Mouse (Mus musculus) CH12F3 (cell line): ENCODE results near the gene Kmt2b.

Experiments
- in situ Hi-C: fragments of 300-500 bp; cut with MboI; formaldehyde crosslinking; loops from 2 replicates; pipeline ENCODE4 v1.14.3; 2020; ENCODE audit warnings: low sequenced_read_pairs

The Kmt2b gene

DNA sequence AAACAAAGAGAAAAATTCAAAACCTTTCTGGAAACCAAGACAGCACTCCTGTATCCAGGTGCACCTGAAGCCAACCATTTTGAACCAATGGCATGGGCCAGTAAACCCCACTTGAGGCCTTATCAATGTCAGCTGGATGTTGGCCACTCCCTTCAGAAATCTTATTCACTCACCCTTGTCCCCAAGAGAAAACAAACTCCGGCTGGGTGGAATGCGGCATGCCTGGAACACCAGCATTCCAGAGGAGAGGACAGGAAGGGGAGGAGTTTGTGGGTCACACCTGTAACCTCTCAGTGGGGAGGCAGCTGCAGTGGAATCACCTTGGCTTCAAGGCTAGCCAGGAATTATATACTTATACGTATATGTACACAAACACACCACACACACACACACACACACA, 14.1 kb upstream of the Kmt2b start:
- in situ Hi-C loops: no loop called here

- in situ Hi-C loops: no loop called here
Measured at GRCm38 (mm10) chr7:30600651-30601050, 12.1 kb upstream of the Kmt2b start.

DNA sequence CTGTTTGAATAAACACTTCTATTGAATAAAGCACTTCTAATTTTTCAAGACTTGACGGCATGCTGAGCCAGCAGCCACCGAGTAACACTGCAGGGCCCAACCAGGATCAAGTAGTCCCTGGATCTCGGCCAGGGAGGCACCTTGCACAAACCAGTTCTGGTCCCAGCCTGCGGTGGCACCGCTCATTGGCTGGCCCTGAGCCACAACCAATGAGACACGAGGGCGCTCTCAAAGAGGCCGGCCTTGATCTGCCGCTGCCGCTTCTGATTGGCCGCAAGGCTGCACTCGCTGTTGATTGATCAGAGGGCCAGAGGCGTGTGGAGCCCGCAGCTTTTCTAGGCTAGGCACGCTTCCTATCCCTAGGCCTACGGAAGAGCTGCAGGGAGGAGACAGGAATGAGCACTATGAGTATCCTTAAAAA, 11.4 kb upstream of the Kmt2b start:
- in situ Hi-C loops: no loop called here

- in situ Hi-C loops: no loop called here
Measured at GRCm38 (mm10) chr7:30598786-30599185, 10.3 kb upstream of the Kmt2b start, which contains the start of gene Zbtb32. Gene Zbtb32 (minus strand): TSS chr7:30598909.

DNA sequence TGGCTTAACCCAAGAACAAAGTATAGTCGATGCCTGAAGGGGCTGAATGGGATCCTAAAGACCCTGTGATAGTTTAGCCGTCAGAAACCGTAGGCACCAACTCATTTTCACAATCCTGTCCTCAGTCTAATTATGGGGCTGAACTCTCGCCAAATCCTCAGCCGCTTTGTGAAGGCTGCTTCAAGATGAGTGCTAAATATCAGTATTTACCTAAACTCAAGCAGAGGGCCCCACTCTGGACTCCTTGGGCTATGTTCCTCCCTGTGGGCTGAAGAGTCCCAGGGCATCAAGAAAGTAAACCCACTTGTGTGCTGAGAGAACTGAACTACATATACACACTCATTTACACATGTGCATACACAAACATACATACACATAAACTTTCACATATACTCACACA, 8.3 kb upstream of the Kmt2b start:
- in situ Hi-C loops: no loop called here

DNA sequence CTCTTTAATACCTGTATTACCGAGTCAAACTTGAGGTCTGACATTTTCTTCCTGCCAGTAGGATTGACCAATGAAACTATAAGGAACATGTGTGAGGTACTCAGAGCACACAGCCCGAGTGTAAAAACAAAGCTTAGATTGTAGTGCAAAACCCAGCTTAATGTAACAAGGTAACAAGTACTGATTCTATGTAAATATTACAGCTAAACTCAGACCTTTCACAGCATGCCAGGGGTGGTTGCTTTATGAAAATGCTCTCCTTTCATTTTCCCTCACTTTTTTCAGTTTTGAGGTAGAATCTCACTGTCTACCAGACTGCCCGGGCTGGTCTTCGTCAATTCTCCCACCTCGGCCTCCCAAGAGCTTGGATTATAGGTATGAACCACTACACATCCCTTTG, 7.6 kb upstream of the Kmt2b start:
- in situ Hi-C loops: no loop called here

GRCm38 (mm10) chr7:30594510-30595024, 6.0 kb upstream of the Kmt2b start:
- in situ Hi-C loops: no loop called here

GRCm38 (mm10) chr7:30593579-30594509, 5.3 kb upstream of the Kmt2b start:
- in situ Hi-C loops: no loop called here

GRCm38 (mm10) chr7:30592772-30593423, 4.4 kb upstream of the Kmt2b start:
- in situ Hi-C loops: no loop called here

GRCm38 (mm10) chr7:30591605-30591951, 3.1 kb upstream of the Kmt2b start:
- in situ Hi-C loops: no loop called here

GRCm38 (mm10) chr7:30590927-30591604, 2.5 kb upstream of the Kmt2b start:
- in situ Hi-C loops: no loop called here

DNA sequence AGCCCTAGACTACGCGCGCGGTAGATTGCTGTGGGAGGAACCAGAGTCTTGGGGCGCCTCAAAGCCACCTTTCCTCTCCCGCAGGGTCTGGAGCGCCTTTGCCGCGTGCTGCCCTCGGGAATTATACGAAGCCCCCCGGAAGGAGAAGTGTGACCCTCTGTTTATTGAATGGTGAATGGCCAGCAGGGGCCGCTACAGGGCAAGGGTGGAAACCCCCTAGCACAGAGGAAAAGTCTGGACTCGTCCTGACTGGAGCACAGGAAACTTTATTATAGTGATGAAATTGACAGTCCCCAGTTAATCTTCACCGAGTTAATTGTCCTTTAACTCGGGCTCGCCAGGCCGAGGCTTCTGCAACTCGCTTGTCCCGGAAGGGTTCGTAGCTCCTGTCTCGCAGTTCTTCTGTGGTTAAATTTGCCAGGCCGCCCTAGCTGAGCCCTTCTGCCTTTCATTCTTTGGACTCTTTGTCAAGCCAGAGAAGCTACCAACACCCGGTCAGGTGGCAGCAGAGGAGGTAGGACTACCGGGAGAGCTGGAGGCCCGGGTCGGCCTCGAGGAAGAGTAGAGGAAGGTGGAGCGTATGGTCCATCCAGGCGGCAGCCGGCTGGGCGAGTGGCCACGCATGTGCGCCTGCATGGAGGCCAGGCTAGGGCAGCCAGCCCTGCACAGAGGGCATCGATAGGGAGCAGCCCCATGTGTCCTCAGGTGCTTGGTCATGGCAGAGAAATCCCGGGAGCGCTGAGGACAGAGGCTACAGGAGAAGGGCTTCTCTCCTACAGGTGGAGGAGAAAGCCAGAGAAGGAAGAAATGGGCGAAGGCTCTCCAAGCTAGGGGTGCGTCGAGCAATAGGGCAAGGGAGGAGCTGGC, 1.1 kb upstream of the Kmt2b start:
- in situ Hi-C loops: no loop called here

DNA sequence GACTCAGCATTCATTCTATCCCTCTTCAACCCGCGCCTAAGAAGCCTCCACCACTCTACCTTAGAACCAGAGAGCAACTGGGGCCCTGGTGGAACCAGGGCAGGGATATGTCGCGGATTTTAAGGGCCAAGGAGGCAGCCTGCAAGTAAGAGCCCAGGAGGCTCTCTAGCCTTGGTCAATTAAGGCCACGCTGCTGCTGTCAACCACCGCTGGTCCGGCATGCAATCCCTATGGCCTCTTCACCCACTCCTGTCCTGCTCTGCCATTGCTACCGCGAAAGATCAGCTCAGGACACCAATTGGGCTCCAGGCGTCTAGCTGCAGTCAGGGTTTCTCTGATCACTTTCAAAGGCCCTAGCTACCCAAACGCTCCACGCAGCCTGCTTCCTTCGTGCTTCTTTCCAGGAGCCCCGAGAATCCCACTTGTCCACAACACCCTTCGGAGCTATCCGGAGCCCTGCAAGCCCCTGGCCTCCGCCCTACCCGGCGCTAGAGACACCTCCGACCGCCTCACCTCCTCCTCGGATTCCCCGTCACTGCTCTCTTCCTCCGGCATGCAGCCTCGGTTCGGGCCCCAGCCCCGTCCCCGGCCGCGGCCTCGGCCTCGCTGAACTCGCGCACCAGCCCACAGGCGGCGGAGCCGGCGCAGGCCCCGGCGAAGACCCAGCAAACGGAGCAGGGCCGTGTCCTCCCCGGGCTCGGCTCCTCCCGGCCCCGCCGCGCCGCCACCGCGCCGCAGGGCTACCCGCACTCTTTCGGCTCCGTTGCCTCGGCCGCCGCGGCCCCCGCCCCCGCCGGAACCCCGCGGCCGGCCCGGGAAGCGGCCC, 471 bp downstream of the Kmt2b start:
- in situ Hi-C loops: no loop called here

GRCm38 (mm10) chr7:30586455-30587020, 2.0 kb downstream of the Kmt2b start:
- in situ Hi-C loops: no loop called here

DNA sequence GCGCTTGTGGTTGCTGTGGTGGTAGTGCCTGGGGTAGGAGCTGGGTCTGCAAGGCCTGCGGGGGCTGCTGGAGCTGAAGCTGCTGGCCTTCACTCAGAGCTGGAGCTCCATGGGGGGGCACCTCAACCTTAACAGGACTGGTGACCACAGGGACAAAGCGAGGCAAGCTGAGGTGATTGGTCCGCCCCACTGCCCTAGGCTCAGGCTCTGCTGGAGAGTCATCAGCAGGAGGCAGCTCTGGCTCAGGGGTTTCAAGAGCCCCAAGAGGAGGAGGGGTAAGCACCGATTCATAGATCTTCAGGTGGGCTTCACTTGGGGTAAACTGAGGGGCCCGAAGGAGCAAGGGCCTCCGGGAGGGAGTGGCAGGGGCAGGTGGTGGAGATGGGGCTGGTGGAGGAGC, 3.4 kb downstream of the Kmt2b start:
- in situ Hi-C loops: no loop called here

DNA sequence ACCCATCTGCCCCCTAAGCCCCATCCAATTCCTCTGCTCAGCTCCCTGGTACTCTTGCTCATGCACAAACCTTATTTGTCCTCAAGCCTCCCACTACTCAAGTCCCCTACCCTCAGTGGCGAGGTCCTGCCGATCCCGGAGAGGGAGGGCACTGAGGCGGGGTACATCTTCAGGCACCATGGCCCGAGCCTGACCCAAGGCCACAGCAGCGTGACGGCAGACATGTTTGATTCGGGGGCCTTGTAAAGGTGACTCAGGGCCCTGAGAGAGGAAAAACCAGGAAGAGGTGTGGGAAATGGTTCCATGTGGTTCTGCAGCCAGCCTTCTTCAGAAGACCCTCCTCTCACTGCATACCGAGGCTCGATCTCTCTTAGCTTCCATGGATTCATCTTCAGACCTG, 4.2 kb downstream of the Kmt2b start:
- in situ Hi-C loops: no loop called here

- in situ Hi-C loops: no loop called here
Measured at GRCm38 (mm10) chr7:30581547-30581946, 7.0 kb downstream of the Kmt2b start.

DNA sequence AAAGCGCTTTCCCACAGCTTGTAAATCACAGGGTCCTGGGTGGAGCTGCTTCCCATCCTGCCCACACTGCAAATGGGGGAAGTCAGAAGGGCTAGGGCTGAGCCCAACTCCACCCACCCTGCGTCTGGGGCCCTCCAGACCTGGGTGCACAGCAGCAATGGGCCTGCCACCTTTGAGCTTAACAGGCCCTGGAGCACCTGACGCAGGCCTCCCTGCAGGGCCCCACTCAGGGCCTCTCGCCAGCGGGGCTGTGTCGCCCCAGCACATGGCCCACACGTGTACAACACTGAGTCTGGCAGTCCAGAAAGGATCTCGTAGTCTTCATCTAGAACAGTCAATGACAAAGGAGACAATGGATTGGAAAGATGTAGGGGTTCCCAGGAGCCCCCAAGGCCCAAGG, 8.6 kb downstream of the Kmt2b start:
- in situ Hi-C loops: no loop called here

DNA sequence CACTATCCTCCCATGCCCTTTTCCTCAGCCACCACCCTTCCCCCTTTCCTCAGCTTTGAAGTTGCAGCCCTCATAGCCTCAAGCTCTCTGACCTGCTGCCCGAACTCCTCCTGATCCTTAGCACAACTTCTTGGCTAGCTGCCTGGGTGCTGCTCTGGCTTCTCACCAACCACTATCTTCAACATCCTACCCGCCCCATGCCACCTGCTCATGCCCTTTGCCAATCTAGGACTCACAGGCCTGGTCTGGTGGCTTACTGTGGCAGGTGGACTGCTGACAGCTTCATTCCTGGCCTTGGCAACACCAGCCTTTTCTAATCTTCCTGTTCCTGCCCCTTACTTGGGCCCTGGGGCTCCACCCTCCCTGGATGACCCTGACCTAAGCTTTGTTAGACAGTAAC, 15.6 kb downstream of the Kmt2b start:
- in situ Hi-C loops: no loop called here
